Mouse (Mus musculus): ENCODE results near the gene Cabp2. TPM values are rescaled to one million over a fixed set of nuclear protein-coding genes. Genes with fewer than 3 reads are reported as not detected.

The Cabp2 gene
- polyA plus RNA-seq, 1 experiment from 2014 or later: not detected

GRCm38 (mm10) chr19:4054613-4055012 lies 26.8 kb upstream of the Cabp2 start:
- Histone ChIP-seq H3K4me1 (replicated peaks; ENCODE audit: control insufficient read depth, insufficient read depth, low read length) (peaks cover 10% of the 10 kb centered on the region; the same call in 1 of the 2 replicates), H3K27ac (ENCODE audit: low read depth, low read length) (no peak overlapping the region), H3K9me3 (ENCODE audit: control insufficient read depth) (no peaks in the 10 kb centered on the region), H3K27me3 (replicated peaks; ENCODE audit: control insufficient read depth, insufficient read depth, low read length) (no peaks in the 10 kb centered on the region), H3K9ac (ENCODE audit: low read depth, low read length) (no peak overlapping the region), H3K36me3 (ENCODE audit: control insufficient read depth, insufficient read depth) (no peaks in the 10 kb centered on the region), H3K4me2 (replicated peaks; ENCODE audit: low read depth) (no peak overlapping the region), H3K4me3 (ENCODE audit: low read depth, low read length) (no peak overlapping the region)
- TF ChIP-seq CTCF (IDR thresholded peaks at IDR 0.05; ENCODE audit: low read depth): no peak
- WGBS: 88% methylated on average over 5 of the region's 5 CpGs
- no peak for ATAC-seq

GRCm38 (mm10) chr19:4055216-4055946 lies 26.0 kb upstream of the Cabp2 start:
- Histone ChIP-seq H3K9ac (ENCODE audit: low read depth, low read length) (no peak overlapping the region), H3K4me2 (replicated peaks; ENCODE audit: low read depth) (0 out of 2 replicates have a peak overlapping the region, but pooled peaks have one; percentile 0), H3K36me3 (ENCODE audit: control insufficient read depth, insufficient read depth) (no peaks in the 10 kb centered on the region), H3K9me3 (ENCODE audit: control insufficient read depth) (no peaks in the 10 kb centered on the region), H3K4me3 (ENCODE audit: low read depth, low read length) (no peak overlapping the region), H3K27me3 (replicated peaks; ENCODE audit: control insufficient read depth, insufficient read depth, low read length) (no peaks in the 10 kb centered on the region), H3K27ac (ENCODE audit: low read depth, low read length) (peak overlapping the region; percentile 69; the same call in 1 of the 2 replicates), H3K4me1 (replicated peaks; ENCODE audit: control insufficient read depth, insufficient read depth, low read length) (peaks cover 10% of the 10 kb centered on the region; the same call in 1 of the 2 replicates)
- 59% methylated on average over 8 of the region's 8 CpGs for WGBS
- TF ChIP-seq CTCF (IDR thresholded peaks at IDR 0.05; ENCODE audit: low read depth): no peak
- ATAC-seq: no peak

GRCm38 (mm10) chr19:4055947-4056693 lies 25.3 kb upstream of the Cabp2 start:
- Histone ChIP-seq H3K4me2 (replicated peaks; ENCODE audit: low read depth) (0 out of 2 replicates have a peak overlapping the region, but pooled peaks have one; percentile 0), H3K27ac (ENCODE audit: low read depth, low read length) (peak overlapping the region; percentile 69), H3K4me1 (replicated peaks; ENCODE audit: control insufficient read depth, insufficient read depth, low read length) (peaks cover 10% of the 10 kb centered on the region; the same call in 1 of the 2 replicates), H3K27me3 (replicated peaks; ENCODE audit: control insufficient read depth, insufficient read depth, low read length) (no peaks in the 10 kb centered on the region), H3K9ac (ENCODE audit: low read depth, low read length) (no peak overlapping the region), H3K36me3 (ENCODE audit: control insufficient read depth, insufficient read depth) (no peaks in the 10 kb centered on the region), H3K9me3 (ENCODE audit: control insufficient read depth) (no peaks in the 10 kb centered on the region), H3K4me3 (ENCODE audit: low read depth, low read length) (no peak overlapping the region)
- ATAC-seq: peak; percentile 50
- peak; percentile 28 for TF ChIP-seq CTCF (IDR thresholded peaks at IDR 0.05; ENCODE audit: low read depth)
- 24% methylated on average over 15 of the region's 15 CpGs for WGBS

- Histone ChIP-seq H3K36me3 (ENCODE audit: control insufficient read depth, insufficient read depth) (no peaks in the 10 kb centered on the region), H3K4me2 (replicated peaks; ENCODE audit: low read depth) (no peak overlapping the region), H3K27ac (ENCODE audit: low read depth, low read length) (peak overlapping the region; percentile 69), H3K9ac (ENCODE audit: low read depth, low read length) (no peak overlapping the region), H3K4me3 (ENCODE audit: low read depth, low read length) (no peak overlapping the region), H3K9me3 (ENCODE audit: control insufficient read depth) (no peaks in the 10 kb centered on the region), H3K27me3 (replicated peaks; ENCODE audit: control insufficient read depth, insufficient read depth, low read length) (no peaks in the 10 kb centered on the region), H3K4me1 (replicated peaks; ENCODE audit: control insufficient read depth, insufficient read depth, low read length) (peaks cover 10% of the 10 kb centered on the region; the same call in 1 of the 2 replicates)
- no peak for ATAC-seq
- no peak for TF ChIP-seq CTCF (IDR thresholded peaks at IDR 0.05; ENCODE audit: low read depth)
- 40% methylated on average over 4 of the region's 4 CpGs for WGBS
Measured at GRCm38 (mm10) chr19:4056727-4057126, 24.7 kb upstream of the Cabp2 start.

- H3K36me3 ChIP-seq (ENCODE audit: control insufficient read depth, insufficient read depth): no peaks in the 10 kb centered on the region
- no peak for ATAC-seq
- no peak for TF ChIP-seq CTCF (IDR thresholded peaks at IDR 0.05; ENCODE audit: low read depth)
- H3K4me3 ChIP-seq (ENCODE audit: low read depth, low read length): no peak overlapping the region
- H3K4me1 ChIP-seq (replicated peaks; ENCODE audit: control insufficient read depth, insufficient read depth, low read length): peaks cover 10% of the 10 kb centered on the region; the same call in 1 of the 2 replicates
- no peak overlapping the region for H3K9ac ChIP-seq (ENCODE audit: low read depth, low read length)
- no peak overlapping the region for H3K4me2 ChIP-seq (replicated peaks; ENCODE audit: low read depth)
- H3K27me3 ChIP-seq (replicated peaks; ENCODE audit: control insufficient read depth, insufficient read depth, low read length): no peaks in the 10 kb centered on the region
- H3K9me3 ChIP-seq (ENCODE audit: control insufficient read depth): no peaks in the 10 kb centered on the region
- no peak overlapping the region; the same call in 1 of the 2 replicates for H3K27ac ChIP-seq (ENCODE audit: low read depth, low read length)
- 72% methylated on average over 13 of the region's 13 CpGs for WGBS
Measured at GRCm38 (mm10) chr19:4057389-4057788, 24.0 kb upstream of the Cabp2 start.

GRCm38 (mm10) chr19:4057962-4058361 lies 23.4 kb upstream of the Cabp2 start:
- H3K27me3 ChIP-seq (replicated peaks; ENCODE audit: control insufficient read depth, insufficient read depth, low read length): no peaks in the 10 kb centered on the region
- peaks cover 10% of the 10 kb centered on the region; the same call in 1 of the 2 replicates for H3K4me1 ChIP-seq (replicated peaks; ENCODE audit: control insufficient read depth, insufficient read depth, low read length)
- no peak overlapping the region for H3K27ac ChIP-seq (ENCODE audit: low read depth, low read length)
- no peaks in the 10 kb centered on the region for H3K36me3 ChIP-seq (ENCODE audit: control insufficient read depth, insufficient read depth)
- no peaks in the 10 kb centered on the region for H3K9me3 ChIP-seq (ENCODE audit: control insufficient read depth)
- H3K9ac ChIP-seq (ENCODE audit: low read depth, low read length): no peak overlapping the region
- no peak for TF ChIP-seq CTCF (IDR thresholded peaks at IDR 0.05; ENCODE audit: low read depth)
- peak overlapping the region; percentile 44; the same call in 1 of the 2 replicates for H3K4me2 ChIP-seq (replicated peaks; ENCODE audit: low read depth)
- 97% methylated on average over 7 of the region's 7 CpGs for WGBS
- ATAC-seq: no peak
- no peak overlapping the region for H3K4me3 ChIP-seq (ENCODE audit: low read depth, low read length)

All from intestine, postnatal 0 days (tissue).